Mouse (Mus musculus) CD4-positive naive resting alpha-beta T cell, adult 57 days (primary cell): Measurements from ENCODE around the gene Psmc3ip. TPM values are rescaled to one million over a fixed set of nuclear protein-coding genes. Genes with fewer than 3 reads are reported as not detected.

Experiments
- total RNA-seq: library from RNA; stranded (reverse); gene quantifications from one replicate; pipeline ENCODE4 v1.2.4, GENCODE M21; 2023

Gene Psmc3ip
- total RNA-seq = 3.9 TPM

DNA sequence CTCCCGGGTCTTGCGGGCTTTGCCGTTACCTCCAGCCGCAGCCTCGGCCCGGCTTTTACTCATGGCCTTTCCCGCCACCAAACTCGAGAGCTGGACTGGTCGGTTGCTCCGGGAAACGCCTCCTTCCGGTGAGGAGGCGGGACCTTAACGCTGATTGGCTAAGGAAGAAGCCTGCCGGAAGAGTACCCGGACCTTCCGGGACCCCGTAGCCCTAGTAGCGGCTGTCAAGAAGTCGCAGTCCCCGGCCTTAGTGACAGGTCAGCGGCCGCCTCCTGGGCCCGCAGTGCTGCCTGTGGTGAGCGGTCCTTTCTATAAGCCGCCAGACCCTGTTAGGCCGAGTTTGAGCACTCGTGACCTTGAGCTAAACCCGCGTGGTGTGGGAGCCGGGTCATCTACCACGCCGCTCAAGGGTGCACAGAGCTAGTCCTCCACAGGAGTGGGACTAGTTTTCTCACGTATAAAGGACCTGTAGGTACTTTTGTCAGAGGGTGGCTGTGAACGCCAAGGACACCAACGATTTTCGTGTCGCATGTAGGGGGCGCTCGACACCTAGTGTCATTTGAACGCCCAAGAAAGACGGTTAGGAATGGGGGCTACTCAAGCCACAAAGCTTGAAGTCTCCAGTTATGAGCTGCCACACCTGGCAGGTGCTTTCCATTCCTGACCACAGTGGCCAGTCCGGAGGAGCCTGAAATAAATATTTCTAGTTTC, at the start of gene Psmc3ip:
Gene Psmc3ip (minus strand): TSS at position 123 of the 711 bp plus-strand sequence.

DNA sequence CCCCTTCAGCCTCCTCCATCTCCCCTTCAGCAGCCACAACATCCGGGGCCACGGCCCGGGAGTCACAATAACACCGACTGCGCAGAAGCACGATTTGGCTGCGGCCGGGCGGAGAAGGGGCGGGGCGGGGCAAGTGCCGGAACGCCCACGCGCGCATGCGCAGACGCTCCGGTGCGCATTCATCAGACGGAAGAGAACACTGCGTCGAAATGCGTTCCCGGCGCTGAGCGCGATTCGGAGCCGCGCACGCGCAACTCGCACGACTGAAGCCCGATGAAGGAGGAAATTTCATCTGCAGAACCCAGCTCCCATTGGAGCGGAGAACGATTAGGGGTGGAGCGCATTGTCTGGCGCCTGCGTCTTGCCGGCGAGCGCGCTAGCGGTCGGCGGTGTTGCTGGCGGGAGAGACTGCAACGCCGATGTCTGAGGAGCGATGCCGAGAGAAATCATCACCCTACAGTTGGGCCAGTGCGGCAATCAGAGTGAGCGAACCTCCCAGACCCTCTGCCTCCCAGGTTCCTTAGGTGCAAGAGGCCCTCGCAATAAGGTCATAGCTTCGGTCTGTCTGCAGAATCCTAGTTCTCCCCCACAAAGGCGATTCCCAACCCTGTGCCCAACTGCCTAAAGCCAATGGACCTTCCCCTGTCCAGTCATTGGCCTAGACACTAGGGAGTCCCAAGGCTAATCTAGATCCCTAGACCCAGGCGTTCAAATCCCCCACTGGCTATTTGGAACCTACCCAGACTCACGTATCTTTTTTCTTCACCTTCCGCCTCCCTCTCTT, 24.7 kb upstream of the Psmc3ip start, which contains the start of the genes Retreg3 and Tubg1:
Gene Retreg3 (minus strand): TSS at position 133 of the 784 bp plus-strand sequence.
Gene Tubg1 (plus strand): TSS at position 178 of the 784 bp plus-strand sequence.

DNA sequence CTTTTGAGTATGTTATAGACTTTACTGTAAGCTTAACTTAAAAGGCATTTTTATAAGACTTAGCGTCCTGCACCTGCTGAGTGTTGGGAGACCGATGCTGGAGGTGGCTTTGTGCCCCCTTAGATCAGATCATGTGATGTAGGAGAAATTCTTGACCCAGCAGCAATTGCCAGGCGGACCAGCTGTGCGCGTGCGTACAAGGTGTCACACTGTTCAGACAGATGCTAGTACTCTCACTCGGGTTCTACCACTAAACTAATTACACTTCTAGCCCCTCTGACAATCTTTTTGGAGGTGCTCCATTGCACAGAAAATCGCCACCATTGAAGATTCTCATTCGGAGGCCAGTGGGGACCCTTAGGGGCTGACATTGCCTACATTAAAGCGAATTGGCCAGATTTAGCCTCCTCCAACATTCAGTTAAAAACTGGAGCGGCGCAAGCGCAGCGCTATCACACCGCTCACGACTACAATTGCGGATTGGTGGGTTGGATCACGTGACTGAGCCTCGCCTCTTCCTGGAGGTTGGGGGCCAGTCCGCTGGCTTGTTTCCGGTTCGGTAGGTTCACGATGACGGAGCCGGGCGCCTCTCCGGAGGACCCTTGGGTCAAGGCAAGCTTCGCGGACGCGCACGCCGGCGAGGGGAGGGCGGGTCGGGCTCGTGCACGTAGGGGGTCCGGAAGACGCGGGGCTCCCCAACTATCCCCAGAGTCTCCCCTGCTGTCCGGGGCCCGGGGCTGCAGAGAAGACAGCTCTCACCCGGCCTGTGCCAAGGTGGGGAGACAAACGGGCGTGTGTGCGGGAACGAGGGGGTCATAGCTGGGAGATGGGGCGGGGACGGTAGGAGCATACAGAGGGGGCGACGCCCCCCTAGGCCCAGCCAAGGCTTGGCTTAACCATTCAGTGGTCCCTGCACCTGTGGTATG, 8.2 kb downstream of the Psmc3ip start, which contains the start of gene Mlx:
Gene Mlx (plus strand): TSS at position 522 of the 926 bp plus-strand sequence.

DNA sequence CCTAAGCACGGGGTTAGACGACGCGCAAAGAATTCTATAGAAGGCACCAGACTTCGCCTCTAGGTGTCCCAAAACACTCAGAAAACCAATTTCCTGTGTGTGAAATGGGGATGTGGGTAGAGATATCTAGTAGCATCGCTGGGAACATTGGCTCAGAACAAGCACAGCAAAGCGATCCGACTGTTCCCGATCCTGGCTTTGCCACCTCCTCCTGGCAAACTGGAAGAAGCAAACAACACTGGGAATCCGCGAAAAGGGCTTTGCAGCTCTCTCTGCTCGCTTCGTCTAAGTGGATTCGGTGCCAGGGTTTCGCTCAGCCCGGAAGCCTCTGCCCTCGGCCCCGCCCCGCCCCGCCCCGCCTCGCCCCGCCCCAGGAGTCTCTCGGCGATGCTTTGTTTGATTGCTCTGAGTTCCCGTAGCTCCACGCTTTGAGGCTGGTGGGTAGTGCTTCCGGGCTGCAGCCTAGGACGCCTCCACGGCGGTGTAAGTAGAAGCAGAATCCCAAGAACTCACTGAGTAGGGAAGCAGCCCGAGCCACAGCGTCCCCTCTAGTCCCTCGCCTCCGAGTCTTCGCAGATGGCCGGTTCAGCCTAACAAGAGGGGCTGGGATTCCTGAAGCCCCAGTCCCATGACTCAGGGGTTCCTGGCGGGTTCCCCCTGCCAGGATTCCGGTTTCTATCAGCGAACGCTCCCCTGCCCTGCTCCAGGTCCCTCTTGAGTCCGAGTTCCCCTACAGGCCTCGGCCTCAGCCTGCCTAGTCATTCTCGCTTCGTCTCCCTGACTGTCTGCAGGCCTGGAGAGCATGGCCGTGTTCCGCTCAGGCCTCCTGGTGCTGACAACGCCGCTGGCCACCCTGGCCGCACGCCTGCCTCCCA, 12.8 kb downstream of the Psmc3ip start, which contains the start of gene Coasy:
Gene Coasy (plus strand): TSS at position 358 of the 875 bp plus-strand sequence.

DNA sequence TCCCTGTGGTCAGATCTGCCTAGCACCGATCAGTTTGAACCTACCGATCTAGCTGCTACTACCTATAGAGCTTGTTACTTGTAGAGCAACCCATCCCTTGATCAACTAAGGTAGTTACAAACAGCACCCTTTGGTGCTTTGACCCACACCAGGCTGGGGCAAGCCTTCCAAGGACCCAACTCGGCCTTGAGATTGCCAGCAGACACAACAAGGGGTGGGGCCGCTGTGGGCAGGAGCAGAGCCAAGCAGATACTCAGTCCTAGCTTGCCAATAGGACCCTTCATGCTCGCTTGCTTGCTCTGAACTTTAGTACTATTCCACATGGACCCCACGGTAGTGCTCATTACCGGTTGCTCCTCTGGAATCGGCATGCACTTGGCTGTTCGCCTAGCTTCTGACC, 17.1 kb downstream of the Psmc3ip start, which contains the start of gene Hsd17b1:
Gene Hsd17b1 (plus strand): TSS at position 291 of the 400 bp plus-strand sequence.

DNA sequence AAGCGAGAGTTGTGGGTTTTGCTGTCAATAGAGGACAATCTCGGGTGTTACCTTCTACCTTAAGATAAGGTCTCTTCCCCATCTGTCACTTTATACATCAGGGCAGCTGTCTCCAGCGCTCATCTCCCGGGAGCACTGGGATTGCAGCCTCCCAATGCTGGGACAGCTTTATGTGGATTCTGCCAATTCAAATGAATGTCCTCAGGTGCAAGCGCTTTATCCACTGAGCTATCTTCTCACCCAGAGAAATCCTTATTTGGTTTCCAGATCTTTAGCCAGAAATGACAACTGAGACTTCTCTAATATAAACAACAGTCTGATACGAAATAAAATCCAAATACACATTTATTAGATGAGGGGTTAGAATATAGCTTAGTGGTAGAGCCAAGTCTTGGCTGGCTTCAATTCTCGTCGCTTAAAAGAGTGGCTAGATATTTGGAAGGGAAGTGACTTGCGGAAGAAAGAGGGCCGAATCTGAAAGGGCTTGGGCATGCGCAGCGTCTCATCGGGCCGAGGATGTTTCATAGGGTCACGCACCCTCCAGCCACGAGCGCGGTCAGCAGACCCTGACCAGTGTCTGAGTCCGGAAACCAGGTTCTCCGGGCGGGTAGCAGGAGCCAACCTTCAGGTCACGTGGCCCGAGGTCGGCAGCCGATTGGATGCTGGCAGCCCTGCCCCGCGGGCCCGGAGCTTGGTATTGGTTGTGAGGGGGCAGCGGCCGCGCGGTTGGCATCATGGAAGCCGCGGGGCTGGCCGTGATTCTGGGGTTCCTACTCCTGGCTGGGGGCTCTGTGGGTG, 25.6 kb downstream of the Psmc3ip start, which contains the start of gene Naglu:
Gene Naglu (plus strand): TSS at position 622 of the 798 bp plus-strand sequence.

Other genes starting within 250 kb of the Psmc3ip start
- 174 TPM for gene Stat5b, start 244.7 kb downstream of the Psmc3ip start, total RNA-seq
- gene Stat5a, start 236.1 kb downstream of the Psmc3ip start, total RNA-seq = 114 TPM
- 293 TPM for gene Stat3, start 155.9 kb downstream of the Psmc3ip start, total RNA-seq
- 4.1 TPM for gene Cavin1, start 124.5 kb downstream of the Psmc3ip start, total RNA-seq
- 4.4 TPM for gene Atp6v0a1, start 86.0 kb downstream of the Psmc3ip start, total RNA-seq
- gene Naglu, start 25.4 kb downstream of the Psmc3ip start, total RNA-seq = 9.6 TPM
- 2.8 TPM for gene Hsd17b1, start 17.0 kb downstream of the Psmc3ip start, total RNA-seq
- 11.5 TPM for gene Coasy, start 12.9 kb downstream of the Psmc3ip start, total RNA-seq
- 47.4 TPM for gene Mlx, start 8.2 kb downstream of the Psmc3ip start, total RNA-seq
- 86.7 TPM for gene Retreg3, start 24.5 kb upstream of the Psmc3ip start, total RNA-seq
- 15.4 TPM for gene Tubg1, start 24.5 kb upstream of the Psmc3ip start, total RNA-seq
- gene Tubg2, start 60.5 kb upstream of the Psmc3ip start, total RNA-seq = 0.98 TPM
- gene Cntnap1, start 75.1 kb upstream of the Psmc3ip start, total RNA-seq = 0.38 TPM
- 0.56 TPM for gene Plekhh3, start 75.9 kb upstream of the Psmc3ip start, total RNA-seq
- not detected for gene Ccr10, start 80.0 kb upstream of the Psmc3ip start, total RNA-seq
- gene Ezh1, start 131.0 kb upstream of the Psmc3ip start, total RNA-seq = 91.5 TPM
- gene Ramp2, start 150.6 kb upstream of the Psmc3ip start, total RNA-seq = 0.92 TPM
- gene Vps25, start 158.3 kb upstream of the Psmc3ip start, total RNA-seq = 65.9 TPM
- gene Wnk4, start 165.1 kb upstream of the Psmc3ip start, total RNA-seq = 2.5 TPM
- not detected for gene Cntd1, start 183.6 kb upstream of the Psmc3ip start, total RNA-seq
- gene Coa3, start 183.7 kb upstream of the Psmc3ip start, total RNA-seq = 26.4 TPM
- 187 TPM for gene Becn1, start 206.8 kb upstream of the Psmc3ip start, total RNA-seq
- 128 TPM for gene Psme3, start 220.8 kb upstream of the Psmc3ip start, total RNA-seq
- 22.4 TPM for gene Aoc2, start 229.6 kb upstream of the Psmc3ip start, total RNA-seq
- 0.68 TPM for gene Aoc3, start 235.2 kb upstream of the Psmc3ip start, total RNA-seq